Mouse (Mus musculus): ENCODE measurements at regions not wholly inside any gene's neighbourhood (a gene's known extent, or its start where the extent isn't known, plus 50 kb on each side); places are given as distances from the start of the nearest gene placed in this dataset.

DNA sequence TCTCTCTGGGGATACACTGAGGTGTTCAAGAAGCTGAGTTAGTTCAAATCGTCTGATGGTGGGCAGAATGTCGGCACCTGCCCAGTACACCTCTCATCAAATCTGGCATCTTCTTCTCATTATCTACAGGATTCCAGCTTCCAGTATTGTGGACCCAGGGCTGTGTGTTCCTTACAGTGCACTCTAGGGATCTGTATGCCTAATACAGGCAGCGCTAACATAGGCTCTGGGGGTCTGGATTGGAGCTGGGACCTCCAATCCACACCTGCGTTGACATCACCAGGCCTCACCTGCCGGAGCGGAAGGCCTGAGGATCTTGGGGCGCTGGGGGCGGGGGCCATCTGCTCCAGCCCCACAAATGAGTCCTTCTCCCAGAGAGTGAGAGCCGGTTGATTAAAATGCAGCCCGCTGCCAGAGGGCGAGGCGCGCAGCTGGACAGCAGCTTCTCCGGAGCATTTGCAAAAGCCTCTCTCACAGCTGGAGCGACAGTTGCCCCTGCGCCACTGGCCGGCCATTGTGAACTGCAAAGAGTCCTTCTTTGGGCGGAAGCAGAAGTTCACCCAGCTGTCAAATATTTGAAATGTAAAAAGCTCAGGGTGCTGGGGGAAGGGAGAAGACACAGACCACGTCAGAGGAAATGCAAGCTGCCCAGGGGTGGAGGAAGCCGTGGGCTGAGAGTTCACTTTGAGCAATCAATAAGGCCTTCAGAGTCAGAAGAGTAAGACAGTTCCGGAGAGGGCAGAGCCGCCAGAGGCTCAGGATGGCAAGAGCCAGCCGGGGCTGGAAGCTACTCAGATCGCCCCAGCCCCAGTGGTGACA, 347.0 kb downstream of the Rnf144a start:
- Histone ChIP-seq H3K4me1 (replicated peaks) (peaks cover 7% of the 10 kb centered on the region), H3K27me3 (0 out of 2 replicates have a peak, but pooled peaks cover 11% of the 10 kb centered on the region), H3K9ac (peak overlapping the region; percentile 26; the same call in 1 of the 2 replicates), H3K36me3 (no peaks in the 10 kb centered on the region), H3K4me3 (peak overlapping the region; percentile 22), H3K4me2 (peak overlapping the region; percentile 49), H3K9me3 (replicated peaks) (no peaks in the 10 kb centered on the region), H3K27ac (no peak overlapping the region)
- ATAC-seq (replicated peaks; ENCODE audit: insufficient number of reproducible peaks, insufficient read depth, low FRiP score, low read depth): no peak
- WGBS: 8% methylated on average over 24 of the region's 24 CpGs

DNA sequence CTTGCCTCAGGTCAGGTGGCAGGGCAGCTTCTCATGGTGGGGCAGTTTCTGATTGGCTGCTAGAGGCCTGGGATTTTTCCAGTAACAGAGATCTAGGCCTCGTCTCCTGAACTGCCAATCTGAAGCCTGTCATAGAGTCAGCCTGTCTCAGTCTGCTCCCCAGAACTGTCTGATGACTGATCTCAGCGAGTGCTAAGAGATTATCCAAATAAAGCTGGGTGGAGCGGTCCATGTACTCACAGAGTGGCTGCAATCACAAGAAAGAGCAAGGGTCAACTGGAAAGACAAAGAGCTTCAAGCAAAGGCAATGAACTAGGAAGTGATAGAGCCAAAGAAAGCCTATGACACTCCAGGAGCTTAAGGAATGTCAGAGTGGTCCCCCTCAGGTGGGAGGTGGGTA, 354.7 kb downstream of the Rnf144a start:
- H3K4me2 ChIP-seq: no peak overlapping the region
- H3K27me3 ChIP-seq: no peaks in the 10 kb centered on the region

DNA sequence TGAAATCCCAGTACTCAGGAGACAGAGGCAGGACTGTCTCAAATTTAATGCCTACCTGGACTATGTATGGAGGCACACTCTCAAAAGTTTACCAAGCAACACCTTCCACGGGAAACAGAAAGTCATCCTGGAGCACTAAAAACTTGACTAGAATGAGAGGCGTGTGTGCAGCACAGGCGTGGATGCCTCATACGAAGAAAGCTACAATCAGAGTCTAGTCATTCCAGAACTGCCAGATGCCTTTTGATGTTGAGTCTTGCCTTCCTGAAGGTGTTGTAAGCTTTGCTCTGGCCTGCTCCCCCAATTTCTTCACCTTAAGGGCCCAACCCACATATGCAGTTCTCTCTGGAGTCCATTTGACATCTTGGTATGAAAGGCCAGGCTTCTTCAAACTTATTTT, 356.0 kb downstream of the Rnf144a start:
- no peaks in the 10 kb centered on the region for H3K36me3 ChIP-seq
- WGBS: 90% methylated on average over 4 of the region's 4 CpGs
- no peak overlapping the region for H3K4me3 ChIP-seq
- no peak for ATAC-seq (replicated peaks; ENCODE audit: insufficient number of reproducible peaks, insufficient read depth, low FRiP score, low read depth)
- H3K9me3 ChIP-seq (replicated peaks): no peaks in the 10 kb centered on the region
- H3K4me1 ChIP-seq (replicated peaks): no peaks in the 10 kb centered on the region
- no peak overlapping the region for H3K4me2 ChIP-seq
- H3K27me3 ChIP-seq: no peaks in the 10 kb centered on the region
- no peak overlapping the region for H3K9ac ChIP-seq
- no peak overlapping the region for H3K27ac ChIP-seq

More for the DNA sequence above, 354.7 kb downstream of the Rnf144a start:
- H3K4me1 ChIP-seq (replicated peaks): no peaks in the 10 kb centered on the region
- no peak overlapping the region for H3K9ac ChIP-seq
- H3K4me3 ChIP-seq: no peak overlapping the region
- no peaks in the 10 kb centered on the region for H3K36me3 ChIP-seq
- ATAC-seq (replicated peaks; ENCODE audit: insufficient number of reproducible peaks, insufficient read depth, low FRiP score, low read depth): no peak
- no peaks in the 10 kb centered on the region for H3K9me3 ChIP-seq (replicated peaks)
- H3K27ac ChIP-seq: no peak overlapping the region
- 24% methylated on average over 3 of the region's 3 CpGs for WGBS

DNA sequence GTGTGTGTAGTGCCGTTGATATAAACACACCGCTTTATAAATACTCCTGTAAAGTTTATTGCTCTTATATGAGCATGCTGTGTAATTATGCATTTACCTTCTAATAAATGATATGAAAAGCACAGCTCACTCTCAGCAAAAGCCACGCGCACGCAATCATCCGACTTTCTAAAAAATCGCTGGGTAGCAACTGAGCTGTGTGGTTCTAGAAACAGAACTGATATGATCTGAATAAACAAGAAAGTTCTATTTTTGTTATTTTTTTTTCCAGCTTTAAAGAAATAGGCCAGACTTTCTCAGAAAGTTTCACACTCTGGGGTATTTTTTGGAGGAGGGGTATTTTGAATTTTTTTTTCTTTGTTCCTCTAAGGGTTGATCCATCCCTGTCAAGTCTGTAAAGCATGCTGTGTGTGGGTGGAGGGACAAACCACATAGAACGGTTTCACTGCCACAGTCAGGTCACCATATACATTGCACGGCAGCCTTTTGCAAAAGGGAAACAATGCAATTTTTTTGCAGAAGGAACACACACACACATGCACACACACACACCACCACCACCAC, 357.5 kb downstream of the Rnf144a start:
- 82% methylated on average over 9 of the region's 9 CpGs for WGBS
- Histone ChIP-seq H3K27me3 (no peaks in the 10 kb centered on the region), H3K4me3 (no peak overlapping the region), H3K4me1 (replicated peaks) (no peaks in the 10 kb centered on the region), H3K4me2 (no peak overlapping the region), H3K9me3 (replicated peaks) (no peaks in the 10 kb centered on the region), H3K27ac (no peak overlapping the region), H3K36me3 (no peaks in the 10 kb centered on the region), H3K9ac (no peak overlapping the region)
- no peak for ATAC-seq (replicated peaks; ENCODE audit: insufficient number of reproducible peaks, insufficient read depth, low FRiP score, low read depth)

DNA sequence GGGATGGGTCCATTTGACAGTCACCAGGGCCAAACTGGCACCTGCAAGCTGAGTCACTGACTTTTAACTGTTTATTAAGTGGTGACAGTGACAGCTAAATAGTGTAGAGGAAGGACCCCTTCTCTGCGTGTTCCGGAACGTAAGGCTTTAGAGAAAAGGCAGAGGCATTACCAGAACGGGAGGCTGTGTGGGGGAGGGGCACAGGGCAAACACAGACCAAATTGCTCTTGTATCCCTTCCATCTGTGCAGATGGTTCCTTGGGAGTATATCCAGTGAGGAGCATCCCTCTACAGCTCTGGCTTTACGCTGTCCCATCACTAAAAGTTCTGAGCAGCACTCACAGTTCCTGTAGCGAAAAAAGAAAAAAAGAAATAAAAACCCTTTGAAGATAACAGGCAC, 368.1 kb downstream of the Rnf144a start:
- Histone ChIP-seq H3K27me3 (no peaks in the 10 kb centered on the region), H3K4me1 (replicated peaks) (no peaks in the 10 kb centered on the region), H3K9me3 (replicated peaks) (no peaks in the 10 kb centered on the region), H3K9ac (no peak overlapping the region), H3K4me3 (no peak overlapping the region), H3K27ac (no peak overlapping the region), H3K4me2 (no peak overlapping the region), H3K36me3 (no peaks in the 10 kb centered on the region)
- WGBS: 75% methylated on average over 6 of the region's 6 CpGs
- no peak for ATAC-seq (replicated peaks; ENCODE audit: insufficient number of reproducible peaks, insufficient read depth, low FRiP score, low read depth)

DNA sequence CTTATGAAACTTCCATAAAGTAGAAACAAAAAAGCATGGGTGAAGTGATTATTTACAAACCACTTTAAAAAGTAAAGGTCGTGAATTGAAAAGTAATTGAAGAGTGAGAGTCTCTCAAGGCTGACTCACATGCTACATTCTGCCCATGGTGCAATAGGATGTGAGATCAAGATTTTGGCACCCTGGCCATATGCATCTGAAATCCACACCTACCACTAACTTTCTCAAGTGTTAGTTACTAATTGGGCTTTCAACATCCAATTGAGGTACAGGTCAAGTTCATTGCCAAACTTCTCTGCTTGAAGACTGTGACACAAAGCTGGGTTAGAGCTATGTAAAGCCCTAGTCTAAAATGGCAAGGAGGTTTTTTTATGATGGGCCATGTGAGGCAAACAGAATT, 369.7 kb downstream of the Rnf144a start:
- no peaks in the 10 kb centered on the region for H3K4me1 ChIP-seq (replicated peaks)
- WGBS: 87% methylated on average over 1 of the region's 1 CpGs
- H3K4me3 ChIP-seq: no peak overlapping the region
- no peaks in the 10 kb centered on the region for H3K36me3 ChIP-seq
- H3K9ac ChIP-seq: no peak overlapping the region
- no peak overlapping the region for H3K4me2 ChIP-seq
- H3K9me3 ChIP-seq (replicated peaks): no peaks in the 10 kb centered on the region
- no peaks in the 10 kb centered on the region for H3K27me3 ChIP-seq
- no peak for ATAC-seq (replicated peaks; ENCODE audit: insufficient number of reproducible peaks, insufficient read depth, low FRiP score, low read depth)
- H3K27ac ChIP-seq: no peak overlapping the region

DNA sequence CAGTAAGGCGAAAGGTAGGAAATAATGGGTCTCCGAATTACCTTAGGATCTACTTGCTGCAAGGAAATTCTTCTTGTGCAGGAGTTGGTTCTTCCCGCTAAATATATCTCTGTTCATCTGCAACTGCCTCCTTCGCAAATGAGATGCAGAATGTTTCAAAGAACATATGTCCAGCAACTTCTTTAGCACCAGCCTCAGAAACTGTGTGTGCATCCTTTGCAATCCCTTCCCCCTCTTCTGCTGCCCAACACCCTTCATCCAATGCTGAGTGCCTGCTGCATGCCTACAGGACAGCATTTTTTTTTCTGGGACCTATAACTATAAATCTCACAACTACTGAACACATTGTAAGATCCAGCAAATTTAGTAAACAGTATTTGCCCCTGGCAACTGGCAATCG, 402.1 kb downstream of the Rnf144a start:
- no peak overlapping the region for H3K4me3 ChIP-seq
- no peaks in the 10 kb centered on the region for H3K4me1 ChIP-seq (replicated peaks)
- 71% methylated on average over 5 of the region's 5 CpGs for WGBS
- no peak for ATAC-seq (replicated peaks; ENCODE audit: insufficient number of reproducible peaks, insufficient read depth, low FRiP score, low read depth)
- no peaks in the 10 kb centered on the region for H3K27me3 ChIP-seq
- no peak overlapping the region for H3K27ac ChIP-seq
- H3K9me3 ChIP-seq (replicated peaks): no peaks in the 10 kb centered on the region
- no peak overlapping the region for H3K9ac ChIP-seq
- H3K36me3 ChIP-seq: no peaks in the 10 kb centered on the region
- H3K4me2 ChIP-seq: no peak overlapping the region

DNA sequence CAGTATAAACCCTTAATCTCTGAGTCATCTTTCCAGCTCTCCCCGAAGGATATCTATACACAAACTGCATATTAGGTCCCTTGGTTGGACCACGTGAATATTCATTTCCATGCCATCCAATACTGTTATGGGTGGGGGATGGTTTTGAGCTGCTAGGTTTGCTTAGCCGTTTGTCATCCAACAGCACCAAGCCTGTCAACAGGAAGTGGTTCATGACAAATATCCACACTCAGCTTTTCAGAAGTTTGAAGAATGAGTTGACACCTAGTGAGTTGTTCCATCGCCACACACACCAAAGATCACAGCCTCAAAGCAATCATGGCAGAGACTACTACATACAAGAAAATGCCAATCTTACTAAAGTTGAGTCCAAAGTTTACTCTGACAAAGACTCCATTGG, 421.0 kb downstream of the Rnf144a start:
- no peak overlapping the region for H3K27ac ChIP-seq
- no peaks in the 10 kb centered on the region for H3K4me1 ChIP-seq (replicated peaks)
- H3K4me3 ChIP-seq: no peak overlapping the region
- H3K9ac ChIP-seq: no peak overlapping the region
- ATAC-seq (replicated peaks; ENCODE audit: insufficient number of reproducible peaks, insufficient read depth, low FRiP score, low read depth): no peak
- no peaks in the 10 kb centered on the region for H3K36me3 ChIP-seq
- H3K27me3 ChIP-seq: no peaks in the 10 kb centered on the region
- WGBS: 68% methylated on average over 4 of the region's 4 CpGs
- H3K9me3 ChIP-seq (replicated peaks): no peaks in the 10 kb centered on the region
- H3K4me2 ChIP-seq: no peak overlapping the region

DNA sequence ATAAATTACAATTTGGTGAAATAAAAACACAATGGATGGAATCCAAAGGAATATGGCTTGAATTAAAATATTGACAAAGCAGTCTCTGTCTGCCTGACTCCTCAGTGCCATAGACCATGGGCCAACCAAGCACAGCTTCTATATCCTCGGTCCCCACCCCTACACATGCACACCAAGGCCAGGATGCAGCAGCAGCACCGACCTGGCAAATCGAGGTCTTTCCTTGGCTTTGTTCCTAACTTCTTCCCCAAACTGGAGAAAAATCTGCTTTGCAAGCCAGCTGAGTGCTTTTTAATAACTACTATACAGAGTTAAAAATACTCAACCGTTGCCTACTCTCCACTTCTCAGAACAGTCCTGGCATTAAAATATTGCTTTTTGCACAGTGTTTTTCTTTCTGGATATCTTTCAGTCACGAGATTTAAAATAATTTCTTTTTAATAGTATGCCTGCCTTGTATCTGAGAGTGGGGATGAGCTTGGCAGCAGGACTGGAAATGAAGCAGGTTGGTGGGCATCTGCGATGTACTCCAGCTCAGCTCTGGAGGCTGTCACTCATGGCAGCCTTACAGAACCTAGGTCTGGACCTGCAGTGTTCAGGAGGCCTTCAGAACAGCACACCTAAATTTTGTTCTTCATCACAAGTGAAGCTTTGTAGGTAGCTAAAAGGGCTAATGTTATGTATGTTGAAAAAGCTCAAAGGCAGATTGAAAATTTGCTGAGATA, 423.1 kb downstream of the Rnf144a start:
- no peak overlapping the region for H3K4me3 ChIP-seq
- H3K27me3 ChIP-seq: no peaks in the 10 kb centered on the region
- no peak for ATAC-seq (replicated peaks; ENCODE audit: insufficient number of reproducible peaks, insufficient read depth, low FRiP score, low read depth)
- no peak overlapping the region for H3K4me2 ChIP-seq
- no peaks in the 10 kb centered on the region for H3K9me3 ChIP-seq (replicated peaks)
- no peaks in the 10 kb centered on the region for H3K36me3 ChIP-seq
- 64% methylated on average over 6 of the region's 6 CpGs for WGBS
- H3K9ac ChIP-seq: no peak overlapping the region
- H3K4me1 ChIP-seq (replicated peaks): no peaks in the 10 kb centered on the region
- H3K27ac ChIP-seq: no peak overlapping the region

DNA sequence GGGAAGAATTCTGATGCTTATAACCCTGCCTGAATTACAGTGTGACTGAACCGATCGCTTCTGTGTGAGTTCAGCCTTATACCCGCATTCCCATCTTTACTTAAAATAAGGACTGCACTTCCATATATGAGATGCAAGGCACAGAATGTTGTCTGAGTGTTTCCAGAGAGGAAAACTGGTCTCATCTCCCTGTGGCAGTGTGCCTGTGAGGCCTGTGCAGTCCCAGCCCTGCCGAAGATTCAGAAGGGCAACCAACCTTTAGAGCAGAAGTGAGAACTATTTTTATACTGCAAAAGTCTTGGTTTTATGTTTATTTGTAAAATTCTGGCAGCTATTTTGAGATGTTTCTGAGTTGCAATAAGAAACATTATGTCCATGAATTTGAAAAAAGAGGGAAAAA, 432.5 kb downstream of the Rnf144a start:
- 84% methylated on average over 4 of the region's 4 CpGs for WGBS
- Histone ChIP-seq H3K36me3 (no peaks in the 10 kb centered on the region), H3K9ac (no peak overlapping the region), H3K4me3 (no peak overlapping the region), H3K4me2 (no peak overlapping the region), H3K27ac (no peak overlapping the region), H3K4me1 (replicated peaks) (no peaks in the 10 kb centered on the region), H3K9me3 (replicated peaks) (no peaks in the 10 kb centered on the region), H3K27me3 (no peaks in the 10 kb centered on the region)
- no peak for ATAC-seq (replicated peaks; ENCODE audit: insufficient number of reproducible peaks, insufficient read depth, low FRiP score, low read depth)

DNA sequence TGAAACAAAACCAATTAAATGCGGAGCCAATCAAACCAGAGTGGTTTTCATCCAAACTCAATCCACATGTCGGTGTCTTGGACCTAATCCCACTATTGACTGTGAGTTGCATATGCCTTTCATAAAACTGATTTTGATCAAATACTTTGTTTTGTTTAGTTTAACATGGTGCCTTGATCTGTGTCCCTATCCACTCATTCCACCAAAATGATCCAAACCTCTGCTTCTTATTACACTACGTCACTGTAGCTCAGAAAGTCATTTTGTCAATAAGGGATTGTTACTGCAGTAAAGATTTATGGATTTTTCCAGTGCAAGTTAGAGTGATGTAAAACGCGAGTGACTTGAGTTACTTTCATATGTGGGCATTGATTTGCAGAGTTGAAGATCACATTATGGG, 436.7 kb downstream of the Rnf144a start:
- no peaks in the 10 kb centered on the region for H3K9me3 ChIP-seq (replicated peaks)
- no peaks in the 10 kb centered on the region for H3K36me3 ChIP-seq
- H3K4me1 ChIP-seq (replicated peaks): no peaks in the 10 kb centered on the region
- 80% methylated on average over 5 of the region's 5 CpGs for WGBS
- H3K27me3 ChIP-seq: no peaks in the 10 kb centered on the region
- no peak overlapping the region for H3K4me2 ChIP-seq
- no peak overlapping the region for H3K27ac ChIP-seq
- no peak overlapping the region for H3K4me3 ChIP-seq
- no peak for ATAC-seq (replicated peaks; ENCODE audit: insufficient number of reproducible peaks, insufficient read depth, low FRiP score, low read depth)
- no peak overlapping the region for H3K9ac ChIP-seq
